In genomic region chr17:27056812-27057516, GRCm38 (mm10) we compare ENCODE assay signal across 8 mouse cellular contexts. TPM values are rescaled to one million over a fixed set of nuclear protein-coding genes. Genes with fewer than 3 reads are reported as not detected.
A peak's percentile ranks its signal among the peaks of the same experiment; 100 is the strongest.
DNase-seq lines count a peak whose midpoint lies in the region; TF ChIP-seq lines count a peak whose summit lies in the region.

Gene Itpr3, plus strand, starts transcription at chr17:27057304.

- peak; percentile 24 to 40 for DNase-seq in left cerebral cortex, adult 2 months (ENCODE audit: extremely low spot score in 1 of 2, low spot score in 2 of 2)
- no peak for DNase-seq in left cerebral cortex, adult 9 months (ENCODE audit: low spot score in 2 of 2)
- peak; percentile 59 for DNase-seq in embryo, embryonic 10 days (ENCODE audit: low spot score)
- DNase-seq in heart, adult 8-10 months (ENCODE audit: low spot score): peak; percentile 63
- DNase-seq in kidney, adult 8-10 months: peak; percentile 59 to 70
- peak; percentile 84 for DNase-seq in lung, postnatal 10 days
- DNase-seq in ovary, postnatal 36 days (ENCODE audit: low spot score): peak; percentile 77
- peak; percentile 81 for DNase-seq in yolk sac, embryonic 10.5 days (ENCODE audit: low spot score)

- peak within 1 kb of the TSS; percentile 70 for H3K27ac ChIP-seq in left cerebral cortex, adult 2 months

- peak within 1 kb of the TSS; percentile 48 for H3K4me3 ChIP-seq in left cerebral cortex, adult 2 months

- intact Hi-C loops in left cerebral cortex, adult 2 months (cut with DNase I): no loop called here

- no peak for TF ChIP-seq CTCF in left cerebral cortex, adult 2 months (IDR thresholded peaks at IDR 0.05)

RNA-seq across cellular contexts. Expression of gene Itpr3, which starts in this region (rescaled TPM):
- 1 to 10 TPM; 2.2 to 3.3 TPM for total RNA-seq in left cerebral cortex, adult 2 months (2021)
- total RNA-seq in heart, adult 8-10 months (2022): 1 to 10 TPM; 5.0 to 8.7 (median 6.8) TPM

Comparison
In these comparisons a context has a peak if more than half of its experiments do, and no peak if none do; other contexts are left out.
1. DNase-seq: peak in left cerebral cortex, adult 2 months (2 of 2), embryo, embryonic 10 days (single experiment), heart, adult 8-10 months (single experiment), kidney, adult 8-10 months (2 of 2), lung, postnatal 10 days (single experiment), ovary, postnatal 36 days (single experiment) and yolk sac, embryonic 10.5 days (single experiment); none in left cerebral cortex, adult 9 months (0 of 2).